Mouse (Mus musculus): ENCODE results near the gene Krt1. TPM values are rescaled to one million over a fixed set of nuclear protein-coding genes. Genes with fewer than 3 reads are reported as not detected.

Gene Krt1
- total RNA-seq, 2 experiments from 2014 or later, result not detected

GRCm38 (mm10) chr15:101803052-101803822 is 47.4 kb downstream of the Krt1 start:
- DNase-seq, result no peak

GRCm38 (mm10) chr15:101802296-101802835 is 48.2 kb downstream of the Krt1 start, which contains the start of gene Krt73:
TSS of gene Krt73 (minus strand) at chr15:101802346.
- DNase-seq, result no peak

Small RNA genes within 50 kb of the gene (microRNA-seq; reads per million reads assigned to microRNA genes)
- 0 reads per million in 2 experiments for gene Gm44356

Other genes with a start within 250 kb of the Krt1 start
- not detected for gene Gm5414, start 222.6 kb downstream of the Krt1 start, total RNA-seq (2021)
- not detected for gene Gm5478, start 203.4 kb downstream of the Krt1 start, total RNA-seq (2021)
- gene Krt6b, start 170.5 kb downstream of the Krt1 start, total RNA-seq (2021), result not detected
- gene Krt6a, start 156.5 kb downstream of the Krt1 start, total RNA-seq (2021), result not detected
- gene Krt5, start 137.9 kb downstream of the Krt1 start, total RNA-seq (2021), result 1 to 10 TPM in 1 of 2 experiments, not detected in 1; 1.5 TPM
- not detected for gene Krt71, start 107.7 kb downstream of the Krt1 start, total RNA-seq (2021)
- gene Krt72, start 64.3 kb downstream of the Krt1 start, total RNA-seq (2021), result not detected
- gene Krt73, start 48.4 kb downstream of the Krt1 start, total RNA-seq (2021), result not detected
- not detected for gene Krt2, start 32.6 kb downstream of the Krt1 start, total RNA-seq (2021)
- gene Krt77, start 18.9 kb upstream of the Krt1 start, total RNA-seq (2021), result not detected
- gene Krt76, start 42.1 kb upstream of the Krt1 start, total RNA-seq (2021), result not detected
- under 1 TPM in 1 of 2 experiments, not detected in 1; 0.33 TPM for gene Krt4, start 73.9 kb upstream of the Krt1 start, total RNA-seq (2021)
- gene Krt79, start 89.5 kb upstream of the Krt1 start, total RNA-seq (2021), result not detected
- under 1 TPM in 1 of 2 experiments, not detected in 1; 0.07 TPM for gene Krt78, start 103.5 kb upstream of the Krt1 start, total RNA-seq (2021)
- 1 to 10 TPM; 1.5 to 3.0 TPM for gene Krt8, start 153.7 kb upstream of the Krt1 start, total RNA-seq (2021)
- gene Krt18, start 177.4 kb upstream of the Krt1 start, total RNA-seq (2021), result 1 to 10 TPM; 2.8 to 3.7 TPM
- 100 to 1,000 TPM; 151 to 167 TPM for gene Eif4b, start 223.0 kb upstream of the Krt1 start, total RNA-seq (2021)
- 100 to 1,000 TPM; 109 to 123 TPM for gene Tns2, start 249.6 kb upstream of the Krt1 start, total RNA-seq (2021)

Data from heart, adult 18-20 months (tissue).